Mouse (Mus musculus): ENCODE data around the gene Arfip2.

- TF ChIP-seq POLR2A (IDR thresholded peaks at IDR 0.05; ENCODE audit: borderline replicate concordance, insufficient read depth, low read length) (no peak), CTCF (IDR thresholded peaks at IDR 0.05; ENCODE audit: borderline replicate concordance, insufficient read depth, low read depth, low read length) (no peak)
These were observed 31.7 kb downstream of the Arfip2 start for GRCm38 (mm10) chr7:105608467-105608866.
